Mouse (Mus musculus) CH12.LX (cell line): ENCODE results near the gene Klk6. TPM values are rescaled to one million over a fixed set of nuclear protein-coding genes. Genes with fewer than 3 reads are reported as not detected.
A peak's percentile ranks its signal among the peaks of the same experiment; 100 is the strongest.

ENCODE experiments used
- DNase-seq: peaks from one replicate; pipeline ENCODE4 v3.0.0-alpha.2; 2013; ENCODE audit errors: extremely low read depth
- H3K27ac ChIP-seq: 2 replicates; pipeline ENCODE4 v1.5.1; 2012; ENCODE audit warnings: low read depth, mild to moderate bottlenecking, control low read depth, moderate library complexity; ENCODE audit not compliant: insufficient read depth
- H3K27me3 ChIP-seq: replicated peaks from 2 replicates; pipeline ENCODE3; 2012; ENCODE audit warnings: inconsistent platforms
- H3K36me3 ChIP-seq, 2 experiments: replicated peaks in 1 of 2; 2 replicates each; pipeline versions ENCODE3 to v1.6.1; 2012; ENCODE audit warnings: inconsistent platforms in 1 of 2, low read length in 1 of 2, mild to moderate bottlenecking in 1 of 2, mixed read lengths in 1 of 2, moderate library complexity in 1 of 2; ENCODE audit not compliant: control insufficient read depth in 1 of 2, insufficient read depth in 1 of 2
- H3K4me1 ChIP-seq, 2 experiments: 2 replicates each; pipeline ENCODE4 v1.6.1; 2012; ENCODE audit warnings: inconsistent platforms in 1 of 2, moderate library complexity in 1 of 2; ENCODE audit not compliant: insufficient read depth in 2 of 2, control insufficient read depth in 1 of 2
- H3K4me2 ChIP-seq: 2 replicates; pipeline ENCODE4 v1.6.1; 2012; ENCODE audit warnings: low read depth, mild to moderate bottlenecking, control low read depth; ENCODE audit not compliant: poor library complexity, insufficient read depth, severe bottlenecking
- H3K4me3 ChIP-seq, 3 experiments: fragments of 150-350 bp in 1 of 3; sonication (generic) in 1 of 3; replicated peaks in 1 of 3; 2 replicates each; pipeline versions ENCODE3 to v1.5.1; 2011 to 2012; ENCODE audit warnings: low read depth in 2 of 3, low read length in 2 of 3, mild to moderate bottlenecking in 2 of 3, moderate library complexity in 2 of 3, control low read depth in 1 of 3, improper control_type of control experiment in 1 of 3, inconsistent platforms in 1 of 3, mixed read lengths in 1 of 3; ENCODE audit not compliant: poor library complexity in 1 of 3
- H3K79me2 ChIP-seq: replicated peaks from 2 replicates; pipeline ENCODE4 v1.6.1; 2012; ENCODE audit warnings: mild to moderate bottlenecking, moderate library complexity; ENCODE audit not compliant: control insufficient read depth, poor library complexity, insufficient read depth, severe bottlenecking; ENCODE audit errors: extremely low read depth
- H3K9ac ChIP-seq: 2 replicates; pipeline ENCODE4 v1.6.1; 2012; ENCODE audit warnings: low read depth, mild to moderate bottlenecking, control low read depth, moderate library complexity; ENCODE audit not compliant: insufficient read depth
- H3K9me3 ChIP-seq: replicated peaks from 2 replicates; pipeline ENCODE3; 2012; ENCODE audit warnings: low read length, inconsistent platforms, mixed read lengths
- CHD1 ChIP-seq: IDR thresholded peaks from 2 replicates; pipeline ENCODE4 v1.6.1; 2012; ENCODE audit warnings: low read depth, low read length, improper control_type of control experiment, inconsistent platforms
- ELF1 ChIP-seq: IDR thresholded peaks from 2 replicates; pipeline ENCODE4 v1.6.1; 2014; ENCODE audit warnings: low read depth, mild to moderate bottlenecking, inconsistent platforms, low read length, improper control_type of control experiment
- GABPA ChIP-seq: IDR thresholded peaks from 2 replicates; pipeline ENCODE4 v1.6.1; 2012; ENCODE audit warnings: low read depth, low read length, improper control_type of control experiment, inconsistent platforms; ENCODE audit not compliant: insufficient replicate concordance
- HCFC1 ChIP-seq: IDR thresholded peaks from 2 replicates; pipeline ENCODE4 v1.6.1; 2012; ENCODE audit warnings: low read depth, mild to moderate bottlenecking, inconsistent platforms, low read length, improper control_type of control experiment
- JUN ChIP-seq: IDR thresholded peaks from 2 replicates; pipeline ENCODE4 v1.6.1; 2011; ENCODE audit warnings: low read depth, mild to moderate bottlenecking, low read length, improper control_type of control experiment, moderate library complexity; ENCODE audit not compliant: insufficient read depth
- MAX ChIP-seq: IDR thresholded peaks from 2 replicates; pipeline ENCODE4 v1.6.1; 2011; ENCODE audit warnings: low read length, improper control_type of control experiment
- NELFE ChIP-seq: IDR thresholded peaks from 2 replicates; pipeline ENCODE4 v1.6.1; 2011; ENCODE audit warnings: low read depth, low read length, improper control_type of control experiment
- PAX5 ChIP-seq: IDR thresholded peaks from 2 replicates; pipeline ENCODE4 v1.6.1; 2012; ENCODE audit warnings: low read length, inconsistent platforms, mixed read lengths
- POLR2A ChIP-seq: IDR thresholded peaks from 2 replicates; pipeline ENCODE4 v1.6.1; 2011; ENCODE audit warnings: low read depth, mild to moderate bottlenecking, improper control_type of control experiment, low read length
- POLR2AphosphoS2 ChIP-seq: IDR thresholded peaks from 2 replicates; pipeline ENCODE4 v1.6.1; 2011; ENCODE audit warnings: low read depth, low read length, improper control_type of control experiment
- RAD21 ChIP-seq: IDR thresholded peaks from 2 replicates; pipeline ENCODE4 v1.6.1; 2011; ENCODE audit warnings: low read depth, mild to moderate bottlenecking, low read length, improper control_type of control experiment, moderate library complexity
- SIN3A ChIP-seq: IDR thresholded peaks from 2 replicates; pipeline ENCODE4 v1.6.1; 2012; ENCODE audit warnings: low read length, improper control_type of control experiment, inconsistent platforms
- SMC3 ChIP-seq: IDR thresholded peaks from 2 replicates; pipeline ENCODE4 v1.6.1; 2011; ENCODE audit warnings: low read depth, low read length, improper control_type of control experiment
- TCF12 ChIP-seq: IDR thresholded peaks from 2 replicates; pipeline ENCODE4 v1.6.1; 2014; ENCODE audit warnings: low read depth, mild to moderate bottlenecking, inconsistent platforms, low read length, improper control_type of control experiment
- ZKSCAN1 ChIP-seq: IDR thresholded peaks from 2 replicates; pipeline ENCODE4 v1.6.1; 2012; ENCODE audit warnings: low read depth, inconsistent platforms, low read length, improper control_type of control experiment, borderline replicate concordance
- dilution Hi-C: fragments of 300-500 bp; cut with MboI; formaldehyde crosslinking; loops from 2 replicates; pipeline ENCODE4 v1.14.3; 2020; ENCODE audit warnings: low sequenced_read_pairs; ENCODE audit not compliant: extremely low pct_unique_long_range_greater_than_20kb, extremely low pct_ligation_motif_present
- in situ Hi-C: fragments of 300-500 bp; cut with MboI; formaldehyde crosslinking; loops from 3 replicates; pipeline ENCODE4 v1.14.3; 2019; ENCODE audit warnings: low sequenced_read_pairs, low pct_ligation_motif_present, low pct_unique_long_range_greater_than_20kb, mixed read lengths
- polyA plus RNA-seq: library from polyadenylated mRNA; unstranded; fragments of >175 nt; gene quantifications from 2 replicates; pipeline ENCODE4 v1.2.1, GENCODE M21; 2012; ENCODE audit warnings: low read depth; ENCODE audit not compliant: insufficient read length
- total RNA-seq, 2 experiments: library from RNA; depleted of rRNA; stranded (reverse); fragments of 300-350 nt in 1 of 2; fragments of >200 nt in 1 of 2; gene quantifications; 2 replicates each; pipeline ENCODE4 v1.2.3; 2012 to 2014

Gene Klk6
- total and polyA plus RNA-seq, 3 experiments, result not detected

- no peaks in the 10 kb centered on the region for H3K79me2 ChIP-seq
- H3K4me2 ChIP-seq, result peak within 1 kb of the TSS; percentile 70
- H3K27ac ChIP-seq, result no peak within 1 kb of the TSS
- in situ Hi-C loops, result loop anchor here (25.0 kb wide), 1 partner anchor 310 kb away; the partner anchor contains the start of gene Iglon5
- TF ChIP-seq PAX5, result no peak
- 0 out of 2 replicates have a peak, but pooled peaks have one; percentile 29 for TF ChIP-seq TCF12
- TF ChIP-seq SIN3A, result no peak
- TF ChIP-seq CHD1, result no peak
- no peak for TF ChIP-seq POLR2AphosphoS2
- TF ChIP-seq SMC3, result no peak
- no peak for TF ChIP-seq RAD21
- no peak for TF ChIP-seq NELFE
- TF ChIP-seq ELF1, result no peak
- TF ChIP-seq HCFC1, result peak; percentile 15; the same call in 1 of the 2 replicates
- peak; percentile 51 for TF ChIP-seq POLR2A
- no peak for DNase-seq
- peak within 1 kb of the TSS; percentile 15 to 72 (median 52) for H3K4me3 ChIP-seq
- no peaks in the 10 kb centered on the region for H3K9me3 ChIP-seq
- H3K27me3 ChIP-seq, result peaks cover 86% of the 10 kb centered on the region
- dilution Hi-C loops, result no loop called here
- peak within 1 kb of the TSS; percentile 19; the same call in 1 of the 2 replicates for H3K9ac ChIP-seq
- H3K36me3 ChIP-seq, result peaks cover 0 to 4% of the 10 kb centered on the region in 2 experiments
- H3K4me1 ChIP-seq, result peaks cover 6 to 20% of the 10 kb centered on the region in 2 experiments
These were observed 26.9 kb upstream of the Klk6 start, which contains the start of gene Klk8 for GRCm38 (mm10) chr7:43797333-43797769. Gene Klk8 (plus strand): TSS chr7:43797577.

- peak overlapping the region; percentile 7 to 72 (median 52) for H3K4me3 ChIP-seq
- no peak for DNase-seq
- no peaks in the 10 kb centered on the region for H3K9me3 ChIP-seq
- H3K27me3 ChIP-seq, result peaks cover 87% of the 10 kb centered on the region
- no peaks in the 10 kb centered on the region for H3K79me2 ChIP-seq
- H3K9ac ChIP-seq, result peak overlapping the region; percentile 19; the same call in 1 of the 2 replicates
- no peak for TF ChIP-seq JUN
- TF ChIP-seq GABPA, result no peak
- TF ChIP-seq MAX, result no peak
- TF ChIP-seq POLR2A, result peak; percentile 20; the same call in 1 of the 2 replicates
- TF ChIP-seq ZKSCAN1, result no peak
- TF ChIP-seq ELF1, result no peak
- in situ Hi-C loops (loop anchor here (25.0 kb wide), 1 partner anchor 311 kb away; the partner anchor contains the start of gene Iglon5), dilution Hi-C loops (no loop called here)
- H3K36me3 ChIP-seq, result peaks cover 0 to 4% of the 10 kb centered on the region in 2 experiments
- peak overlapping the region; percentile 70 for H3K4me2 ChIP-seq
- H3K4me1 ChIP-seq, result peaks cover 6 to 20% of the 10 kb centered on the region in 2 experiments
- no peak overlapping the region for H3K27ac ChIP-seq
These were observed 26.3 kb upstream of the Klk6 start for GRCm38 (mm10) chr7:43797844-43798462.
